Mouse (Mus musculus) ovary, postnatal 36 days (tissue): ENCODE measurements at regions not wholly inside any gene's neighbourhood (a gene's known extent, or its start where the extent isn't known, plus 50 kb on each side); places are given as distances from the start of the nearest gene placed in this dataset.
"Not testable (repeated sequence)": the region's sequence is repeated elsewhere in the genome, so short reads cannot be mapped to it uniquely, and the experiment has no call there.

Source experiments
- DNase-seq: peaks from one replicate; pipeline ENCODE4 v3.0.0; 2022; ENCODE audit warnings: low spot score, mixed read lengths

GRCm38 (mm10) chr4:23787417-23788204 is 708.6 kb upstream of the Mms22l start:
- DNase-seq: no peak

GRCm38 (mm10) chr4:23823516-23823915 is 672.7 kb upstream of the Mms22l start:
- no peak for DNase-seq

- DNase-seq: no peak
Measured at GRCm38 (mm10) chr4:23826885-23827284, 669.4 kb upstream of the Mms22l start.

DNA sequence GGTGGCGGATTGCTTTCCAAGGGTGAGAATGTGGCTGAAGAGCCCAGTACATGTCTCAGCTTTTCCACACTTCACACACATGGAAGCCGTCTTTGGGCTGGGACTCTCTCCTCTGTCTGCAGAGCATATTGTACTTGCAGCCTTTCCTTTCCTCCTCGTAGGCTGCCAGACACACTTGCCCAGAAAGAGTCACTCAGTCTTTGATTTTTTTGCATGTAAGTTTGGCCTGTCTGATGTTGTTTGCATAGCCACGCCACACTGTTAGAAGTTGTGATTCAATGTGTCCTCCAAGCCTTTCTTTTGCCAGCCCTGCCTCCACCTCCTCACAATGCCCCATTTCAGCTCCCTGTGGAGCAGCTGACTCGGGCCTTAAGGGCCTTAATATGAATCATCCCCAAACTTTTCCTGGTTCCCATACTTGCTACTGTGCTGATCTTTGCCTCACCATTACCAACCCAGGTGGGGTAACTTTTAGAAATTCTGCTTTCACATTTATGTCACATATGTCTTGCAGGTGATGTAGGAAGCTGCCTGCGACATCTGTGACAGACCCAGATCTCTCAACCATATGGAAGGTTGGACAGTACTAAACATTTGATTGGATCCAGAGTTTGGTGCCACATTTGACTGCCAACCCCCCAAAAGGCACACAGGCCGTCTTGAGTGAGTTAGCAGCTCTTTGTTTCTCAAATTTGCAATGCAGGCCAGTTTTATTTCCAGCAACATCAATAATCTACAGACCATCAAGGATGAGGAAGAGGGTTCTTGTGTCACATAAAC is 663.7 kb upstream of the Mms22l start:
- DNase-seq: no peak

- DNase-seq: no peak
Measured at GRCm38 (mm10) chr4:23843609-23844287, 652.5 kb upstream of the Mms22l start.

- DNase-seq: no peak
Measured at GRCm38 (mm10) chr4:23844288-23844971, 651.8 kb upstream of the Mms22l start.

- no peak for DNase-seq
Measured at GRCm38 (mm10) chr4:23845263-23845662, 651.0 kb upstream of the Mms22l start.

DNA sequence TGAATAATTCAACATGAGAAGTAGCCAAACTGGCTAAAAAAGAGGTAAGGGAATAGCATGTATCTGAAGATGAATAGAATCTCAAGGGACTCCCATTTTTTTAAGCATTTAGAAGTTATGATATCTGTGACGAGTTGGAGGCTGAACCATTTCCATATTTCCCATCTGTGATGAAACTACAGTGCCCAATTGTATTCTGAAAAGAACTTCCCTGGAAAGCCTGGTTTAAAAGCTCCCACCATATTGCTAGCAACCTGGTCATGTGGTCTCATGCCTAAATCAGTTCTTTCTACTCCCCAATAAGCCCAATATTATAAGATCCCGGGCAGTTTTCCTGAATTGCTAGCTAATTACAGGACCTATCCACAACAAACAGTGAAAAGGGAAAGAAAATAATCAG is 645.6 kb upstream of the Mms22l start:
- no peak for DNase-seq

DNA sequence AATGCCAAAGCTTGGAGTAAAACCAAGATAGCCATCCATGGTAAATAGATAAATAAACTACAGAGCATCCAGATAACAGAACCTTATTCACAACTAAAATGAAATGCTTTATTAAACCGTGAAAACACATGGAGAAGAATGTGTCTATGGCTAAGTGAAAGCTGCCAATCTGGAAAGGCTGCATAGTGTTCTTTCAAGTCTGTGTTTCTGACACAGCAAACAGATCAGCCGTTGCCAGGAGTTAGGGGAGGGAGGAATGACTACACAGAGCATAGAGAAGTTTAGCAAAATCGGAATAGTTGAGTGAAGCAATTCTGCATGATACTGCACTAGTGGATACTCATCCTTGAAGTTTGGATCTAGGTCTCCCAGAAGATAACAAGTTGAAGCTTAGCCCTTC is 633.8 kb upstream of the Mms22l start:
- no peak for DNase-seq

- no peak for DNase-seq
Measured at GRCm38 (mm10) chr4:23880007-23880406, 616.2 kb upstream of the Mms22l start.

GRCm38 (mm10) chr4:23913396-23913795 is 582.9 kb upstream of the Mms22l start:
- DNase-seq: no peak

DNA sequence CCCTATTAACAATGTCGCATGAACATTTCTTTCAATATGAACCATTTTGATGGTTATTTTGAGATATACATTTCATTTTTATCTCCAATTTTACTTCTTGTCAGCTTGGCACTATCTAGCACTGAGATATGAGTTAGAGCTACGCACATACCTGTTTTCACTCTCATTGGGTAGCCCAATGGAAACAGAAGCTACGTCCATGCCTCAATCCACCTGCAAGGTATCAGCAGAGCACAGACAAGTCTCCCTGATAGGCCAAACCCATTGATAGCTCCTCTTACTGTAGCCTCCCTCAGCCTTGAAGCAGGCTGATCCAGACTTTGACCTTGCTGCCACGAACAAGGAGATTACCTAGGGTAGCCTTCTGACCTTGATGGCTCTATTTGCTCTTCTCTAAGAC is 582.4 kb upstream of the Mms22l start:
- no peak for DNase-seq

GRCm38 (mm10) chr4:23914423-23914822 is 581.8 kb upstream of the Mms22l start:
- DNase-seq: no peak

DNA sequence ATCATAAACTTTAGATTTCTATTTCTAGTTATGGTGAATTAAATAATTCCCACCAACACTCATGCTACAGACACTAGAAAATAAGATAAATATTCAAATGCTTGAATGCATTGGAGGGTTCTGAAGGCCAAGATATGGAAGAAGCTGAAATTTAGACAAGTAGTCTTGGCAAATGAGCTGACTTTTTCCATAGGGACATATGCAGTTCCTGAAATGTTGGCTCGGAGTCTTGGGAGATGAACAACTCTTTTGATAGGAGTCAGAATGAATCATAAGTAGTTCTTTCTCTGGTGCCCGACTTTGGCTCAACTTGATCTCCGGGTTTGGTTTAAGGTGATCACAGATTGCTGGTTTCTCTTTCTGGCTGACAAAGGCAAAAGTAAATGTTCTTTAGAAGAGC is 574.7 kb upstream of the Mms22l start:
- no peak for DNase-seq

DNA sequence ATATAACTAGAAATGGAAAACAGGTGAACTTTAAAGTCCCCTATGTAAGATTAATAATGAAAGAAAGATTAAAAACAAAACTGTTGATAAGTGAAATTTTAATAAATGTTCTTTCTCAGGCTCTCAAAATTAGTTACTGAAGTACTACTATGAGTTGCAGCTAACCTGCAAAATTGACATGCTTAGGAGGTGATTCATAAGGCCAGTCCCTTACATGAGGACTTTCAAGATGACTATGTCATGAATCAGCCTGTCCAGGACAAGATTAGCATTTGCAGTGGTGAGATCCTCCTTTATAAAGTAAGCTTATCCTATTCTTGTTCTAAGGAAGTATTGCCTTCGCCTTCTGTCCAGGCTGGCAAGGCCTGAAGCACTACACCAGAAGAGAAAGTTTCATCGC is 542.1 kb upstream of the Mms22l start:
- DNase-seq: no peak

DNA sequence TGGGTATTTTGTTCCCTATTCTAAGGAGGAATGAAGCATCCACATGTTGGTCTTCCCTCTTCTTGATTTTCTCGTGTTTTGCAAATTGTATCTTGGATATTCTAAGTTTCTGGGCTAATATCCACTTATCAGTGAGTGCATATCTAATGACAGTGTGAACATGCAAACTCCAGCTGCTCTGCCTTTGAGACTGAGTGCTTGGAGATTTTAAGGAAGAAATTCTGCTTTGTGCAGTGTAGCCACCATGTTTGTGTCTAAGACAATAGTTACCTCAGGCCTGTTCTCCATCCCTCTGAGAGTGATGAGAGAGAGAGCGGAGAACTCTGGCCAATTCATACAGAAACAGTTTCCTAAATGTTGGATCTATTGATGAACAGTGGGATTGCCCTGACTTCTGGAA is 514.1 kb upstream of the Mms22l start:
- DNase-seq: not testable (repeated sequence)

GRCm38 (mm10) chr4:23982790-23983451 is 513.3 kb upstream of the Mms22l start:
- no peak for DNase-seq

GRCm38 (mm10) chr4:23983452-23983805 is 512.8 kb upstream of the Mms22l start:
- DNase-seq: no peak

- DNase-seq: no peak
Measured at GRCm38 (mm10) chr4:23984005-23984404, 512.2 kb upstream of the Mms22l start.

- no peak for DNase-seq
Measured at GRCm38 (mm10) chr4:23985956-23986355, 510.3 kb upstream of the Mms22l start.

GRCm38 (mm10) chr4:23993823-23994222 is 502.4 kb upstream of the Mms22l start:
- DNase-seq: no peak
